Comparison of ENCODE assay signal across 1 mouse cellular context in genomic region chr15:3995448-3996266, GRCm38 (mm10).
TF ChIP-seq lines count a peak whose summit lies in the region.

Gene AW549877 (minus strand): TSS chr15:3995744.

TF ChIP-seq in CH12.LX, 34 proteins besides CTCF, POLR2A, EP300 and RAD21 (continued from another document):
- TF ChIP-seq IRF4 (IDR thresholded peaks at IDR 0.05; ENCODE audit: low read depth, low read length) = peak; percentile 10; the same call in 1 of the 2 replicates
- TF ChIP-seq ZMIZ1 (IDR thresholded peaks at IDR 0.05; ENCODE audit: low read depth, low read length) = peak; percentile 91
- peak; percentile 94; the same call in 1 of the 2 replicates for TF ChIP-seq CHD2 (IDR thresholded peaks at IDR 0.05; ENCODE audit: low read length)
- TF ChIP-seq NELFE (IDR thresholded peaks at IDR 0.05; ENCODE audit: low read depth, low read length) = peak; percentile 86
- TF ChIP-seq PAX5 (IDR thresholded peaks at IDR 0.05; ENCODE audit: low read length) = no peak
- 0 out of 2 replicates have a peak, but pooled peaks have one; percentile 26 for TF ChIP-seq MAFK (IDR thresholded peaks at IDR 0.05; ENCODE audit: insufficient replicate concordance, low read length)
- 0 out of 2 replicates have a peak, but pooled peaks have one; percentile 8 for TF ChIP-seq JUND (conservative IDR thresholded peaks at IDR 0.05; ENCODE audit: low read depth, low read length)
- no peak for TF ChIP-seq JUN (IDR thresholded peaks at IDR 0.05; ENCODE audit: insufficient read depth, low read depth, low read length)
- peak; percentile 62; the same call in 1 of the 2 replicates for TF ChIP-seq ELF1 (IDR thresholded peaks at IDR 0.05; ENCODE audit: low read depth, low read length)
- TF ChIP-seq RCOR1 (conservative IDR thresholded peaks at IDR 0.05; ENCODE audit: low read depth, low read length) = peak; percentile 23; the same call in 1 of the 2 replicates
- no peak for TF ChIP-seq ZKSCAN1 (IDR thresholded peaks at IDR 0.05; ENCODE audit: borderline replicate concordance, low read depth, low read length)
- peak; percentile 85; the same call in 1 of the 2 replicates for TF ChIP-seq CHD1 (IDR thresholded peaks at IDR 0.05; ENCODE audit: low read depth, low read length)
- peak; percentile 94 for TF ChIP-seq MAX (IDR thresholded peaks at IDR 0.05; ENCODE audit: low read length)
- peak; percentile 49; the same call in 1 of the 2 replicates for TF ChIP-seq TBP (conservative IDR thresholded peaks at IDR 0.05; ENCODE audit: low read depth, low read length)
- TF ChIP-seq MAZ (IDR thresholded peaks at IDR 0.05; ENCODE audit: low read depth, low read length) = peak; percentile 81; the same call in 1 of the 2 replicates
- no peak for TF ChIP-seq ZNF384 (IDR thresholded peaks at IDR 0.05; ENCODE audit: low read depth, low read length)
- 0 out of 2 replicates have a peak, but pooled peaks have one; percentile 63 for TF ChIP-seq KAT2A (IDR thresholded peaks at IDR 0.05; ENCODE audit: insufficient replicate concordance, low read length)
- no peak for TF ChIP-seq ZC3H11A (IDR thresholded peaks at IDR 0.05; ENCODE audit: low read depth, low read length)
- peak; percentile 73 for TF ChIP-seq MEF2A (IDR thresholded peaks at IDR 0.05; ENCODE audit: borderline replicate concordance, low read depth, low read length)
- TF ChIP-seq MYC (IDR thresholded peaks at IDR 0.05; ENCODE audit: low read depth, low read length) = no peak; the same call in 1 of the 2 replicates
- TF ChIP-seq ETS1 (conservative IDR thresholded peaks at IDR 0.05; ENCODE audit: low read depth, low read length) = peak; percentile 79
- TF ChIP-seq UBTF (IDR thresholded peaks at IDR 0.05; ENCODE audit: low read depth, low read length) = peak; percentile 81
TF ChIP-seq in CH12.LX: peak in this region for 26.
